Mouse (Mus musculus): ENCODE results near the gene Gm10130.
"Not testable (repeated sequence)": the region's sequence is repeated elsewhere in the genome, so short reads cannot be mapped to it uniquely, and the experiment has no call there.

Gene Gm10130

GRCm38 (mm10) chr2:150323402-150323801 is at the start of gene Gm10130:
Gene Gm10130, plus strand, starts transcription at chr2:150323702.
- DNase-seq (ENCODE audit: low read depth, low spot score), result no peak

- DNase-seq (ENCODE audit: low read depth, low spot score), result no peak
These were observed 29.8 kb upstream of the Gm10130 start for GRCm38 (mm10) chr2:150293669-150294068.

- no peak for DNase-seq (ENCODE audit: low read depth, low spot score)
These were observed 24.4 kb upstream of the Gm10130 start for GRCm38 (mm10) chr2:150299096-150299495.

DNA sequence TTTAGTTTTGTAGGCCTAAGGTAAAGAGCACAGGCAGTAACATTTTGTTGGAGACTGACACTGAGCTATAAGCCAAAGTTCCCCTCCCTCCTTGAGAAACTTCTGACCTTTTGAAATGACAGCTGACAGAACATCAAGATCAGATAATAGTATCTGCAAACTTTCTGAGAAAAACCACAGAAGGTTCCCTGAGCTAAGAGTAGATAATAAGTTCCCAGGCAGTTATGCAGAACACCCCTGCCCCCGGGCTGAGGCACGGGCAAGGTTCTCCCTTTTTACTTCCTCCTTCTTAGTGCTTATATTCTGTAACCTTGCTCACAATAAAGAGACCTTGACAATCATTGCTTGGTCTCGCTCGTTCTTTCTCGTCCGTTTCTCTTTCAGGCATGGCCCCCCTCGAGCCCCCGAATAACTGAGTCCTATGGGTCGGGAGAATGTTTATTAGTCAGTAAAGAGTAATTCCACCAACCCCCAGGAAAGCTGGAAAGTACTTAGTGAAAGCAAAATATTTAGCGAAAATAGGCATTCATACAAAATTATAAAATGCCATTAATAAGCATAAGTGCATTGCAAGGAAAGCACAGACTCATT is 16.2 kb upstream of the Gm10130 start:
- DNase-seq (ENCODE audit: low read depth, low spot score), result no peak

- DNase-seq (ENCODE audit: low read depth, low spot score), result peak; percentile 64
These were observed 12.3 kb upstream of the Gm10130 start for GRCm38 (mm10) chr2:150310952-150311884.

GRCm38 (mm10) chr2:150316140-150316539 is 7.4 kb upstream of the Gm10130 start:
- no peak for DNase-seq (ENCODE audit: low read depth, low spot score)

GRCm38 (mm10) chr2:150318973-150319372 is 4.5 kb upstream of the Gm10130 start:
- no peak for DNase-seq (ENCODE audit: low read depth, low spot score)

DNA sequence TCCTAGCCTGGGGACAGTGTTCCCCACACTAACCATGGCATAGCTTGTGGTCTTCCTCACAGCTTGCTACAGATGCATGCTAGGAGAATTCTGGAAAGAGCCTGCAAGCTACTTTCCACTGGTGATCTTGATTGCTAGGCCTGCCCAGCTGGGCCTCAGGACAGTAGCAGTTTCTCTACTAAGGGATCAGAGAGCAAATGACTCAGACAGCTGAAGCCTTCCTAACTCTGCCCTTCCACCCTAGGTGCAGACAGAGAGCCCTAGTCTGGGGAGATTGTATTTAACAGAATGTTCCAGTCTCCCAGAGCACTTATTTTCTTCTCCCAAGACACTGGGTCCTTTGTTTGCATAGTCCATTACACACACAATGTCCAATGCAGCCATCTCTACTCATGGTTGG is 33.6 kb downstream of the Gm10130 start:
- not testable (repeated sequence) for DNase-seq (ENCODE audit: low read depth, low spot score)

DNA sequence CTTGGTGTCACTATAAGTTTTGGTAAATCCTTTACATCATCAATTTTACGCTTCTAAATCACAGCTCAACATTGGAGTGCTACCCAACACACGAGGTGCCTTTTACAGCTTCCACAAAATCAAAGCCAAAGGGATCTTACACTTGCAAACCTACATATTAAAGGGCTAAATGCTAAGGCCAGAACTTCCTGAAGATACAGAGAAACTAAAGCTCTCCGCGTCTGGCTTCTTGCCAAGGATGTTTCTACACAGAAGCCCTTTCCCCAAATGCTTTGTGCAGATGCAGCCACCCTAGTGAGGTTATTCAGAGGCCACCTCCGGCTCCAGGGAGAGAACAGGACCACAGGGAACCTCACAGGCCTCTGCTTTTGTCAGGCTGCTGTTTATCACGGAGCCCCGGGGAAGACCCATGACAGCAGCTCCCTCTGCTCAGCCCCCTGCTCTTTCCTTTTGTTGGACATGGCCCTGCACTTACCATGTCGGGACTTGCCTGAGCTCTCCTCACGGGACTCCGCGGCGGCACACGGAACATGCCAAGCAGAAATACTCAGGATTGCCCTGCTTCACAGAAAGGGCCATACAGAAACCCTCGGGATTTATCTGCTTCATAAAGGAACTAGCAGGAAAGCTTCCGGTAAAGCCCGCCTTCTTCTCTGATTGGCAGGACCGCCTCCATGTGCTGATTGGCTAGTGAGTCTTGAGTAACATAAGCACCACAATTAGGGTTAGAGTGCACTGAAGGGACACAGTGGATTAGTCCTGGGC is 38.8 kb downstream of the Gm10130 start, which contains the start of gene 3300002I08Rik:
3300002I08Rik (minus strand) TSS at position 653 of the 765 bp plus-strand sequence.
- DNase-seq (ENCODE audit: low read depth, low spot score), result peak; percentile 73

DNA sequence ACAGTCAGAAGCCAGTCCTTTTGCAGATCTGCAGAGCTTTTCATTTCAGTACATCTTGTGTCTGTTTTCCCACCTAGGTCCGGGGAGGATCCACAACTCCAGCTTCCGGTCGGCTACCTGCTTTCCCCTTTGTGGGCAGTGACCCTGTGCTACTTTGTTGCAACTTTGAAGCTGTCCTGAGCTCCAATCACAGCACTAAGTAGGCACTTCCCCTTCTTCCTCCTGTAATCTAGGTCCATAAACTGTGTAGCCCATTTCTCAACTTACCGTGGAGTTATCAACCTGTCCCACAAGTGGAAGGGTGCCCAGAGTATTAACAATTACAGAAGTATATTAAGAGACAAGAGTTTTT is 39.4 kb downstream of the Gm10130 start:
- DNase-seq (ENCODE audit: low read depth, low spot score), result no peak

DNA sequence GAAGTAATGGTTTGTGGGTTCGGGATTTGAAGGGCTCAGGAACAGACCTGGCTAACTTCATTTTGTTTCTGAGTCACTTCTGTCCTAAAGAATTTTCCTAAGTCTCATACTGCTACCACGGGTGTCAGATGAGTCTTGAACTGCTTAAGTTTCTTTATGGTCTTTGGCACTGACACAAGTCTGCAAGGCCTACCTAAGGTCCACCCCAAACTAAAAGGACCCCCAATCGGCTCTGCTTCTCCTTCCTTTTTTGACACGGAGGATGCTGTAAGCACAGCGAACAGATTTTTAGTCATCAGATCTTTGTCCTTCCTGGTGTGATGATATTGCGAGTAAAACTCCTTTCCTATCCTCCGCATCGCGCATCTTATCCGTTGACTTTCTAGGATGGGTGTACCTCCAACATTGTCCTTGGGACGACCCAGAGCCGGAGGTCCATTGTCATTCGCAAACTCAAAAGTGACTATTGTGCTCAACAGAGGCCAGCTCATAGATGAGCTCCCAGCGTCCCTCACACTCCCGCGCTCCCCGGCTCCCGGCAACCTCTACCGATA is 62.1 kb downstream of the Gm10130 start:
- not testable (repeated sequence) for DNase-seq (ENCODE audit: low read depth, low spot score)

GRCm38 (mm10) chr2:150390198-150390597 is 66.7 kb downstream of the Gm10130 start:
- no peak for DNase-seq (ENCODE audit: low read depth, low spot score)

GRCm38 (mm10) chr2:150412146-150412545 is 88.6 kb downstream of the Gm10130 start:
- not testable (repeated sequence) for DNase-seq (ENCODE audit: low read depth, low spot score)

Data from retina, postnatal 7 days (tissue).